Mouse (Mus musculus): ENCODE results near the gene Sh3rf3.

The Sh3rf3 gene

GRCm38 (mm10) chr10:58841945-58842344 is 28.8 kb downstream of the Sh3rf3 start:
- ChIA-PET POLR2A (no interaction called here), CTCF (interaction anchor here in 1 of 4 experiments (0.5 kb wide), 1 partner anchor 451 kb away, joined by 3 read pairs; no protein-coding TSS in a partner anchor)

DNA sequence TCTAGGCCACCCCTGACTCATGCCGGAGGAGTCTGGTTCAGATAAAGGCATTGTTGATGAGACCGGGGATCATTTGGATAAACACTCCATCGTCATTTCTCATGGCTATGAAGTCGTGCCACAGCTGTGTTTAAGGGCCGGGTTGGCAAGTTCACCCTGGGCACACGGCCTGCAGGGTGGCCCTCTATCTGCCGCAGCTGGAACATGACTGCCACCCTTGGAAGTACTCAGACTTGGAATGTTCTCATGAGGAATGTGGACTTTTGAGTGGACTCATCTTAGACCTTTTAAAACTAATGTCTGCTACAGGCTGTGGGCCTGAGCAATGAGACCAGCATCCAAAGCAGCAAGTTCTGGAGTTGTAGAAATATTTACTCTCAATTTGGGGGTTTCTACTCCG is 29.9 kb downstream of the Sh3rf3 start:
- ChIA-PET CTCF (no interaction called here), POLR2A (no interaction called here)

DNA sequence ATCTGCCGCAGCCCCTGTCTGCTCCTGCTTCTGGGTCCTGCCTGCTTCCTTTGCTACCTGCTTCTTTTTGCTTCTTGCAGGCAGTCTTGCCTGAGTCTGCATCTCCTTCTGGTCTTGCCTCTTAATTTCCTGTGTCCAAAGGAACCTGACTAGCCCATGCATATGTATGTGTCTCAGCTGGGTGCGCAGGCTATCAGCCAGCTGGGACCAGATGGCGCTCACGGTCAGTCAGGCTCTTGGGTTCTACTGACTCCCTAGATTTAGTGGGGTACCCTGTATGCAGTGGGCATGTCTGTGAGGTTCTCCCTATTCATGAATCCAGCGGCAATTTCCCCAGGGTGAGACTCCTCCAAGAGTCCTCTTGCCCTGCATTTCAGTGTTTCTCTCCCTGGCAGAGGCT is 35.0 kb downstream of the Sh3rf3 start:
- ChIA-PET CTCF (no interaction called here), POLR2A (no interaction called here)

GRCm38 (mm10) chr10:58848536-58848935 is 35.4 kb downstream of the Sh3rf3 start:
- CTCF ChIA-PET = no interaction called here
- POLR2A ChIA-PET = interaction anchor here in 1 of 4 experiments (0.7 kb wide), 1 partner anchor 283 kb away, joined by 3 read pairs; no protein-coding TSS in a partner anchor

- CTCF ChIA-PET = no interaction called here
- POLR2A ChIA-PET = no interaction called here
Measured at GRCm38 (mm10) chr10:58854548-58855198, 41.5 kb downstream of the Sh3rf3 start.

DNA sequence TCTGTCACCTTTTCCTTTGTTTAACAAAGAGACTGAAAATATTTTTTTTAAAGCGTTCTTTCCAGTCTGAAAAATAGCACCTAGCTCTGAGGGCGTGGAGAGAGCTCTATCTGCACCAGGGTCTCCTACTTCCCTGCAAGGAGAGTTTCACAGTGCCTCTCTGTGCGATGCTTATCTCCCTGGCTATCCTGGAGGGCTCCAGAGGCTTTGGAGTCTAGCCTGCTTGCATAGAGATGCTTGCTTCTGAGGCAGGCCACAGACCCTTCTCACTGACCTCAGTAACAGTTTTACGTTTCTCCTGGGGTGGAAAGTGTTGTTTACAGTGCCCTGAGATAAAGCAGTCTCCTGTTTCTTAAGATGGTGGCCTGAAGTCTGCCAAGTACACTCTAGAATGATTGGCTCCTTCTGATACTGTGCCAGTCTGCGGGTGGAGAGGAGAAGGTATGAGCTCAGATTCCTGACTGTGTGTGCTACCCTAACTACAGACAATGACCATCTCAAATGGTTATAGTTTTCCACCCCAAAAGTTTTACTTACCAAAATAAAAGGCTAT is 42.1 kb downstream of the Sh3rf3 start:
- POLR2A ChIA-PET = no interaction called here
- CTCF ChIA-PET = no interaction called here

DNA sequence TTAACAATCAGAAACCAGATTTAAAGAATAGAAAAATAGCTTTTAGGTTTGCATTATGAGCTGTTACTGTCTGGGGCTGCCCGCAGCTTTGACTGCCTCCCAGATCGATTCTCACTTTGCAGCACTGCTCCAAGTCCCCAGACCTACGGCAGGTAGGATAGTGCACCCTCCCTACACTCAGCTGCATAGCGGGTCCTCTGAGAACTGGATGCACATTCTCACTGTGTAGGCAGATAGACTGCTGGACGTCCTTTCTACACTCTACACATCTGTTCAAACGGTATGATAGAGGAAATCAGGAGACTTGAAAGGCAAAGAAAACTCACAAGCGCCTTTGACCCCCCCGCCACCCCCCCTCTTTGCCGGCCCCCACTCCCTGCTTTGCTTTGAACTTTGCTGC is 42.7 kb downstream of the Sh3rf3 start:
- CTCF ChIA-PET = no interaction called here
- POLR2A ChIA-PET = no interaction called here

- CTCF ChIA-PET = interaction anchor here in 1 of 4 experiments (0.6 kb wide), 1 partner anchor 898 kb away, joined by 4 read pairs; no protein-coding TSS in a partner anchor
- POLR2A ChIA-PET = no interaction called here
Measured at GRCm38 (mm10) chr10:58856742-58857141, 43.6 kb downstream of the Sh3rf3 start.

GRCm38 (mm10) chr10:58864735-58865134 is 51.6 kb downstream of the Sh3rf3 start:
- CTCF ChIA-PET = no interaction called here
- POLR2A ChIA-PET = interaction anchor here in 2 of 4 experiments (0.5 to 1.1 kb wide), 3 partner anchors 44 to 952 kb away, joined by 3 to 6 read pairs (median 6); no protein-coding TSS in a partner anchor

DNA sequence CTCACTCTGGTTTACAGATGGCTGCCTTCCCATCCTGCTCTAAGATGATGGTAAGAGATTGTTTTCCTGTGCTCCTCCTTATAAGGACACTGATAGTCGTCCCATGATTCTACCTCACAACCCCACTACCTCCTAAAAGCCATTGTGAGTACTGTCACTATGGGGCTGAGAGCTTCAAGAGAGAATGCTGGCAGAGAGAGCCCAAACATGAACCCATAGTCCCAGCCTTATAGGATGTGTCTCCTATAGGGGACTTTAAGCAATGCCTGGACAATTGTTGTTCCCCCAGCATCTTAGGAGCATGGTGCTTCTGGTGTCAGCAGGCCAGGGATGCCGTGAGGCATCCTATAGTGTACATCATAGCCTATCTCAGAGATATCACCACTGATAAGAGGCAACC is 54.4 kb downstream of the Sh3rf3 start:
- ChIA-PET CTCF (no interaction called here), POLR2A (no interaction called here)

- ChIA-PET CTCF (no interaction called here), POLR2A (no interaction called here)
Measured at GRCm38 (mm10) chr10:58869836-58870235, 56.7 kb downstream of the Sh3rf3 start.

GRCm38 (mm10) chr10:58871149-58871820 is 58.1 kb downstream of the Sh3rf3 start:
- CTCF ChIA-PET = no interaction called here
- POLR2A ChIA-PET = interaction anchor here in 1 of 4 experiments (0.7 kb wide), 1 partner anchor 1840 kb away, joined by 4 read pairs; no protein-coding TSS in a partner anchor

DNA sequence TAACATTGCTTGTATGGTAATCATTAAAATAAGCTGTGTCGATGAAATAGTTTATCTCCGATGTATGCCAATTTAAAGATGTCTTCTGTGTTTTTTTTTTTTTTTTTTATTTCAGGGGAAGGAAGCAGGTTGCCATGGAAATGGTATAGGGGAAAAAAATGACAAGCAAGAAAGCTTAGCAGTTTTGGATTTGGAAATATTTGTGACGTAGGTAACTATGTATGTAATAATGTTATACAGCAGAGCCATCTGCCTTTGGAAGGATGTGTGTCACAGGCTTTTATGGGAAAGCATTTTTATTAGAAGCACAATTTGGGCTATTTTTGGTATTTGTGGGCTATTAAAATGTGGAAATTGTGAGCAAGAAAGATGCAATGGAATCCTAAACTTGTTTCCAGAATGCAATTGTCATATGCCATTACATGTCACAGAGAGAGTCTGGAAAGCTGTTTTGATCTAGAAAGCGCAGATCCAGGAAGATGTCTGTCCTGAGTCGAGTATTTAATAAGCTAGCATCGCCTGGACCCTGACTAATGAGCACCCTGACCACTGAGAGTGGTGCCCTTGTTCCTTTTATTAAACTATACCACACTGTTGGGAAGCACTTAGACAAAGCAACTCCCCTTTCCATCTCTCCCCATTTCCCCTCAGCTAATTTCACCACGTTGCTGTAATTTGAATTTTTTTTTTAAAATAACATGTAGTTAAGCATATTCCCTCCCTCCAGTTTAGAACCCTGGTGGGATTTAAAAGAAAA is 58.8 kb downstream of the Sh3rf3 start:
- ChIA-PET POLR2A (interaction anchor here in 1 of 4 experiments (0.7 kb wide), 1 partner anchor 1841 kb away, joined by 4 read pairs; no protein-coding TSS in a partner anchor), CTCF (no interaction called here)

GRCm38 (mm10) chr10:58877835-58878234 is 64.7 kb downstream of the Sh3rf3 start:
- ChIA-PET POLR2A (no interaction called here), CTCF (interaction anchor here in 1 of 4 experiments (1.4 kb wide), 1 partner anchor 66 kb away, joined by 4 read pairs; no protein-coding TSS in a partner anchor)

DNA sequence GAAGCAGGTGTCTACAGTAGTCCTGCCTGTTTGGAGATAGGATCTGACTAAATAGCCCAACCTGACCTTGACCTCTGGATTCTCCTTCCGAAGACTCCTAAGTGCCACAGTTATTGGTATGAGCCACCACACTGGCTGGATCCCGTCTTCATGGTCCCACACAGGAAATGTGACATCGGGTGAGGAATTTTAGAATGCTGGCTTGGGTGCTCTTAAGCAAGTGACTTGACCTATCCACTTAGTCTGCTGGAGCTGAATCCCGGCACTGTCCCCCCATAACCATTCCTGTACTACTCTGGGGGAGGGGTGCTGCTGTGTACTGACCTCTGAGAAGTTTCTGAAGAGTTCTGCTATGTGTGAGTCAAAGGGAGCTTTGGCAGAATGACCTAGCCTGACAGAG is 65.5 kb downstream of the Sh3rf3 start:
- POLR2A ChIA-PET = no interaction called here

GRCm38 (mm10) chr10:58882741-58883140 is 69.6 kb downstream of the Sh3rf3 start:
- ChIA-PET CTCF (interaction anchor here in 1 of 4 experiments (0.6 kb wide), 1 partner anchor 253 kb away, joined by 3 read pairs; no protein-coding TSS in a partner anchor), POLR2A (no interaction called here)

More for the DNA sequence above, 65.5 kb downstream of the Sh3rf3 start:
- CTCF ChIA-PET = interaction anchor here in 2 of 4 experiments (0.7 to 1.4 kb wide), 2 partner anchors 66 to 130 kb away, joined by 4 read pairs; no protein-coding TSS in a partner anchor

GRCm38 (mm10) chr10:58885351-58885750 is 72.2 kb downstream of the Sh3rf3 start:
- POLR2A ChIA-PET = no interaction called here
- CTCF ChIA-PET = no interaction called here

- CTCF ChIA-PET = no interaction called here
- POLR2A ChIA-PET = no interaction called here
Measured at GRCm38 (mm10) chr10:58885816-58886215, 72.7 kb downstream of the Sh3rf3 start.

- ChIA-PET CTCF (interaction anchor here in 1 of 4 experiments (0.5 kb wide), 1 partner anchor 16 kb away, joined by 3 read pairs; no protein-coding TSS in a partner anchor), POLR2A (no interaction called here)
Measured at GRCm38 (mm10) chr10:58890671-58891439, 77.7 kb downstream of the Sh3rf3 start.

Measured in embryonic stem cell, embryonic (primary cell).